Mouse (Mus musculus) embryonic facial prominence, embryonic 12.5 days (tissue): ENCODE measurements around the gene Troap. TPM values are rescaled to one million over a fixed set of nuclear protein-coding genes. Genes with fewer than 3 reads are reported as not detected.
A peak's percentile ranks its signal among the peaks of the same experiment; 100 is the strongest.

ENCODE experiments used
- ATAC-seq: fragments of 200-750 bp; cut with Nextera tagmentation; 2 replicates; pipeline ENCODE4 v1.8.0; 2017; ENCODE audit not compliant: insufficient number of reproducible peaks, insufficient read depth, low FRiP score, low TSS enrichment
- H3K27ac ChIP-seq: fragments of 300-500 bp; sonication (generic); 2 replicates; pipeline ENCODE4 v1.5.1; 2016; ENCODE audit warnings: mild to moderate bottlenecking
- H3K27me3 ChIP-seq: fragments of 300-500 bp; sonication (generic); 2 replicates; pipeline ENCODE4 v1.6.1; 2016; ENCODE audit warnings: mild to moderate bottlenecking, moderate library complexity
- H3K36me3 ChIP-seq: fragments of 300-500 bp; sonication (generic); 2 replicates; pipeline ENCODE4 v1.6.1; 2016; ENCODE audit warnings: mild to moderate bottlenecking
- H3K4me1 ChIP-seq: fragments of 300-500 bp; sonication (generic); 2 replicates; pipeline ENCODE4 v1.6.1; 2016
- H3K4me2 ChIP-seq: fragments of 300-500 bp; sonication (generic); replicated peaks from 2 replicates; pipeline ENCODE4 v1.6.1; 2016; ENCODE audit warnings: mild to moderate bottlenecking, moderate library complexity
- H3K4me3 ChIP-seq: fragments of 300-500 bp; sonication (generic); 2 replicates; pipeline ENCODE4 v1.5.1; 2016; ENCODE audit warnings: mild to moderate bottlenecking
- H3K9ac ChIP-seq: fragments of 300-500 bp; sonication (generic); 2 replicates; pipeline ENCODE4 v1.6.1; 2016; ENCODE audit warnings: mild to moderate bottlenecking, moderate library complexity
- H3K9me3 ChIP-seq: fragments of 300-500 bp; sonication (generic); 2 replicates; pipeline ENCODE4 v1.6.1; 2016; ENCODE audit warnings: mild to moderate bottlenecking, moderate library complexity
- WGBS: fragments of 180-500 bp; shearing (Covaris S2); methylation state at CpG from one replicate; pipeline ENCODE4 v1.1.7; 2016; 5-methylcytosine and 5-hydroxymethylcytosine counted together
- microRNA-seq: library from miRNA; unstranded; fragments of <30 nt; microRNA quantifications from one replicate; pipeline ENCODE4, GENCODE M21; 2017
- polyA plus RNA-seq: library from polyadenylated mRNA; unstranded; fragments of >200 nt; fragmentation: Nextera tagmentation; extraction: Ambion mirVana; gene quantifications from 2 replicates; pipeline ENCODE4 v1.2.1, GENCODE M21; 2016

Troap gene
- polyA plus RNA-seq, 1 experiment from 2014 or later, result 38.5 TPM

DNA sequence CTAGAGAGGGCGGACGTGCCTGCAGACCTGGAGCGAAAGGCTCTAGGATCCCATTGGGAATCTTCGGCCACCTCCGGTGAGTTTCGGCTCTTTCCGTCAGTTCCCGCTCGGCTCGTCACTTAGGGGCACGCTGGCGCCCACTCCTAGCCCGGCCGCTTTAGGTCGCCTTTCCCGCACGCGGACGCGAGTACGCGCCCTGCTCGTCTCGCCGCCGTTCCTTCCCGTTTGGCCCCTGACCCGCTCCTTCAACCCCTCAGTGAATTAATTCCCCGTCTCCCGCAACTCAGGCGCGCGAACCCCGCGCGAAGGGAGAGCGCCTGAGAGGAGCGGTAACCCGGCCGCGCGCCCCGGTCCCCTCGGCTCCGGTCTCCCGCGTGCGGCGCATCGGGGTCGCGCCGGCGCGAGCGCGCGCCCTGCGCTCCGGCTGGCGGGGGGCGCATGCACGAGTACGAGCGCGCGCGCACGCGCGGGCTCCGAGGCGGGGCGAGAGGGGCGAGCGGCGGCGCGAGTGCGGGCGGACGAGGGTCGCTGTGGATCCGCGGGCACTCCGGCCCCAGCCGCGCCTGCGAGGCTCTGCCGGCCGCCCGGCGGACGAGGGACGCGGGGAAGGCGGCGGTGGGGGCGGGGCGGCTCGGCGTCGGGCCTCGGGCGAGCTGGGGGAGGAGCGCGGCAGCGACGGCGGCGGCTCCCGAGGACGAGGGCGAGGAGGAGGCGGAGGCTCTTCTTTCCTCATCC, 51.9 kb downstream of the Troap start:
- peak; percentile 85 for ATAC-seq
- WGBS, result under 1% methylated on average over 115 of the region's 115 CpGs
- H3K27ac ChIP-seq, result peak overlapping the region; percentile 96

GRCm38 (mm10) chr15:99126816-99127365, 52.5 kb downstream of the Troap start:
- under 1% methylated on average over 35 of the region's 35 CpGs for WGBS
- no peaks in the 10 kb centered on the region for H3K9me3 ChIP-seq
- no peaks in the 10 kb centered on the region for H3K36me3 ChIP-seq
- H3K27ac ChIP-seq, result peak overlapping the region; percentile 96
- H3K27me3 ChIP-seq, result no peaks in the 10 kb centered on the region
- peak overlapping the region; percentile 64 for H3K4me2 ChIP-seq
- H3K4me3 ChIP-seq, result peak overlapping the region; percentile 77
- ATAC-seq, result peak; percentile 24
- peak overlapping the region; percentile 91 for H3K9ac ChIP-seq
- H3K4me1 ChIP-seq, result peaks cover 28% of the 10 kb centered on the region

More for the DNA sequence above, 51.9 kb downstream of the Troap start:
- no peaks in the 10 kb centered on the region for H3K36me3 ChIP-seq
- H3K4me1 ChIP-seq, result peaks cover 25% of the 10 kb centered on the region
- H3K27me3 ChIP-seq, result no peaks in the 10 kb centered on the region
- peak overlapping the region; percentile 91 for H3K9ac ChIP-seq
- peak overlapping the region; percentile 77 for H3K4me3 ChIP-seq
- H3K4me2 ChIP-seq, result peak overlapping the region; percentile 64
- H3K9me3 ChIP-seq, result no peaks in the 10 kb centered on the region

DNA sequence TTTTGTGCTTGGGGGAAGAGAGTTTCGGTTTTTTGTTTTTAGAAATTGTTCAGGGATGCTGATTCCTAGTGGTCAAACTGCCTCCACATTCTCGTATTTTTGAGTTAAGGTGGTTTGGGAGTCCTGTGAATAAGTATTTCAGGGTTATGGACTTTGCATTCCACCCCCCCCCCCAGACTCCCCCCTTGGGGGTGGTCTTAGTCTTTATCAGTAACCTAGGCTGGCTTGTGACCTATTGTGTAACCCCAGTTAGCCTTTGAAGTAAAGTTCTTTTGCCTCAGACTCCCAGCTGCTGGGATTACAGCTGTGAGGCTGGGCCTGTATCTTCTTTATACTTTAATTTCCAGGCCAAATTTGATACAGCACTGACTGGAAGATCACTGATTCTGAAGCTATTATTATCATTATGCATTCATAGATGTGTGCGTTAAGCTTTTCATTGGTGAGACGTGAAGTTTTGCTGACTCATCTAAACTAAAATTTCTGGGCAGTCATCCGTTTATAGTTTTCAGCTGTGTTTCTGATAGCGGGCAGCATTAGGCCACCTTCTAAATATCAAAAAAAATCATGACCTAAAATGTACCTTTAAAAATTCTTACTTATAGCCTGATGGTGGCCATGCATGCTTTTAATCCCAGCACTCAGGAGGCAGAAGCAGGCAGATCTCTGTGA, 53.6 kb downstream of the Troap start:
- Histone ChIP-seq H3K9ac (no peak overlapping the region; the same call in 1 of the 2 replicates), H3K4me3 (peak overlapping the region; percentile 77), H3K4me2 (peak overlapping the region; percentile 64), H3K27ac (no peak overlapping the region), H3K9me3 (no peaks in the 10 kb centered on the region), H3K4me1 (peaks cover 28% of the 10 kb centered on the region), H3K36me3 (no peaks in the 10 kb centered on the region), H3K27me3 (no peaks in the 10 kb centered on the region)
- ATAC-seq, result no peak
- 64% methylated on average over 6 of the region's 6 CpGs for WGBS

DNA sequence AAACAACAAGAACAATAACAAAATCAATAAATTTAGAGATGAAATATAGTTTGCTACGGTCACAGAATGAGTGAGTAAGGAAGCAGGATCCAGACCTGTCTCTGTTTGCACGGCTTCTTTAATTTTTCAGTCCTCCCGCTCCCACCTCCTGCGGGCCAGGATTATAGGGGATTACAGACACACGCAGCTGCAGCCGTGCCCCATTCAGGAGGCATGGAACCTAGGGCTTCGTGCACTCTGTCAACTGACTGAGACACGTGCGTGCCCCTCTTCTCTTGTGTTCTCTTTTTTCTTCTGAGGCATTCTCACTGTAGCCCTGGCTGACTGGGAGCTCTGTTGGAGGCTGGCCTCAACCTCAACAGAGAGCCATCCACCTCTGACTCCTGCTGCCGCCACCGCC, 55.1 kb downstream of the Troap start:
- 60% methylated on average over 11 of the region's 11 CpGs for WGBS
- Histone ChIP-seq H3K27ac (peak overlapping the region; percentile 81), H3K36me3 (no peaks in the 10 kb centered on the region), H3K4me3 (no peak overlapping the region), H3K4me2 (peak overlapping the region; percentile 10), H3K9ac (no peak overlapping the region; the same call in 1 of the 2 replicates), H3K4me1 (peaks cover 28% of the 10 kb centered on the region), H3K9me3 (no peaks in the 10 kb centered on the region), H3K27me3 (no peaks in the 10 kb centered on the region)
- no peak for ATAC-seq

- peak overlapping the region; percentile 81 for H3K27ac ChIP-seq
- no peak; the same call in 1 of the 2 replicates for ATAC-seq
- H3K27me3 ChIP-seq, result no peaks in the 10 kb centered on the region
- H3K4me1 ChIP-seq, result peaks cover 28% of the 10 kb centered on the region
- no peak overlapping the region for H3K4me3 ChIP-seq
- no peak overlapping the region; the same call in 1 of the 2 replicates for H3K9ac ChIP-seq
- no peaks in the 10 kb centered on the region for H3K36me3 ChIP-seq
- H3K9me3 ChIP-seq, result no peaks in the 10 kb centered on the region
- peak overlapping the region; percentile 10 for H3K4me2 ChIP-seq
- 52% methylated on average over 22 of the region's 22 CpGs for WGBS
These were observed 55.9 kb downstream of the Troap start for GRCm38 (mm10) chr15:99129956-99130910.

Small RNA genes lying within 50 kb of the gene (microRNA-seq; reads per million reads assigned to microRNA genes)
- gene Mir6960, result 2.5 reads per million, percentile 10 among the genes with 10 or more reads in this experiment

Other genes with a start within 250 kb of the Troap start
- gene Prkag1, start 243.1 kb upstream of the Troap start, polyA plus RNA-seq, result 85.9 and 87.1 TPM in 2 replicates
- 12.9 and 14.2 TPM in 2 replicates for gene Kmt2d, start 203.4 kb upstream of the Troap start, polyA plus RNA-seq
- gene Rhebl1, start 180.0 kb upstream of the Troap start, polyA plus RNA-seq, result 19.3 and 20.7 TPM in 2 replicates
- gene Dhh, start 176.0 kb upstream of the Troap start, polyA plus RNA-seq, result 0.67 and 1.2 TPM in 2 replicates
- 21.5 and 26.4 TPM in 2 replicates for gene Lmbr1l, start 156.3 kb upstream of the Troap start, polyA plus RNA-seq
- gene Tuba1b, start 140.0 kb upstream of the Troap start, polyA plus RNA-seq, result 1,598 and 1,609 TPM in 2 replicates
- gene Gm49450, start 121.0 kb upstream of the Troap start, polyA plus RNA-seq, result not detected in 2 replicates
- 2,353 and 2,615 TPM in 2 replicates for gene Tuba1a, start 120.9 kb upstream of the Troap start, polyA plus RNA-seq
- 98.8 and 103 TPM in 2 replicates for gene Tuba1c, start 44.7 kb upstream of the Troap start, polyA plus RNA-seq
- 35.6 and 50.9 TPM in 2 replicates for gene Prph, start 19.4 kb upstream of the Troap start, polyA plus RNA-seq
- gene C1ql4, start 13.2 kb downstream of the Troap start, polyA plus RNA-seq, result 0.42 and 0.46 TPM in 2 replicates
- gene Dnajc22, start 18.6 kb downstream of the Troap start, polyA plus RNA-seq, result 0.70 and 0.75 TPM in 2 replicates
- 69.4 and 73.4 TPM in 2 replicates for gene Spats2, start 51.3 kb downstream of the Troap start, polyA plus RNA-seq
- 0.81 and 1.2 TPM in 2 replicates for gene Kcnh3, start 150.3 kb downstream of the Troap start, polyA plus RNA-seq
- 159 and 160 TPM in 2 replicates for gene Mcrs1, start 177.4 kb downstream of the Troap start, polyA plus RNA-seq
- 79.5 and 80.0 TPM in 2 replicates for gene Prpf40b, start 220.5 kb downstream of the Troap start, polyA plus RNA-seq
- 0.09 and 0.32 TPM in 2 replicates for gene Fam186b, start 221.3 kb downstream of the Troap start, polyA plus RNA-seq